Mouse (Mus musculus) urinary bladder, postnatal 4 days (tissue): ENCODE results near the gene Ccnt2.

Experiments used
- DNase-seq, 2 experiments: peaks; one replicate each; pipeline ENCODE4 v3.0.0; 2021 to 2022; ENCODE audit warnings: low spot score in 2 of 2

The Ccnt2 gene

GRCm38 (mm10) chr1:127793459-127793858 lies 19.5 kb downstream of the Ccnt2 start:
- DNase-seq = no peak

GRCm38 (mm10) chr1:127795087-127795769 lies 21.3 kb downstream of the Ccnt2 start:
- DNase-seq = no peak

DNA sequence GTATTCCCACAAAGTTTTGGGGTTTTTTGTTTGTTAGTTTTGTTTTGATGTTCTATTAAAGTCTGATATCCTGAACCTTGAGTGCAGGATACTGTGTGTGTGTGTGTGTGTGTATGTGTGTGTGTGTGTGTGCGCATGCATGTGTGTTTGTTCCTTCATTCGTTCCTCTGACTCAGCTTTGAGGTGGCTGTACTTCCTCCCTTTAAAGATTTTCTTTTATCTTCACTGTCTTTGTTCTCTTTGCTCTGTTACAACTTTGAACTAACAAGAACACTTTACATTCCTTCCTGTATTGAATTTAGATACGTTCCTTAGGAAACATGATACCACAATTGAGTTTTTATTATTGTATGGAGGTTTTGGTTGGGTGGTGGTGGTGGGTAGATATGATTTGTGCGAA lies 22.4 kb downstream of the Ccnt2 start:
- no peak for DNase-seq

DNA sequence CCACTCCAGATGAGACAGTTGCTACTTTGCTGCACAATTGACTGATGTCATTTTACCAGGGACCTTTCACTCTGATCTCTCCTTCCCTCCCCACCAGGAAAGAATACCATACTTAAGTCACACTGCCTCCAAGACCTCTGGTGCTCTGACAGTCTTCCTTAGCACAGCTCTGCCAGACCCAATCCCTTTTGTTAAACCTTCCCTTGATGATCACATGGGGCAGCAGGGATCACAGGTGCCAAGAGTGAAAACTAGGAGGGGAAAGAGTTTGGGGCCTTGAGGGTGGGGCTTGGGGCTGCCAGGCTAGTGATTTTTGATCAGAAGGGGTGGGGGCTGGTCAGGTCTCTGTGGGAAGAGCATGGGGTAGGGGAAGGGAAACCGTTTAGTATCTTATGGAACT lies 22.8 kb downstream of the Ccnt2 start:
- no peak for DNase-seq

DNA sequence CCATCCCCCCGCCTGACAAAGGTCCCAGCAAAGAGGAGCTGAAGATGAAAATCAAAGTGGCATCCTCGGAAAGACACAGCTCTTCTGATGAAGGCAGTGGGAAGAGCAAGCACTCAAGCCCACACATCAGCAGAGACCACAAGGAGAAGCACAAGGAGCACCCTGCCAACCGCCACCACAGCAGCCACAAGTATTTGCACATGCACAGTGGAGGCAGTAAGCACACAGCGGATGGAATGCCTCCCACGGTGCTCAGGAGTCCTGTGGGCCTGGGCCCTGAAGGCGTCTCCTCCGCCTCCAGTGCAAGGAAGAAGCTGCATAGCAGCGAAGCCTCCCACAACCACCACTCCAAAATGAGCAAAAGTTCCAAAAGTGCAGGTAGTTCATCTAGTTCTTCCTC lies 29.0 kb downstream of the Ccnt2 start:
- DNase-seq = no peak

DNA sequence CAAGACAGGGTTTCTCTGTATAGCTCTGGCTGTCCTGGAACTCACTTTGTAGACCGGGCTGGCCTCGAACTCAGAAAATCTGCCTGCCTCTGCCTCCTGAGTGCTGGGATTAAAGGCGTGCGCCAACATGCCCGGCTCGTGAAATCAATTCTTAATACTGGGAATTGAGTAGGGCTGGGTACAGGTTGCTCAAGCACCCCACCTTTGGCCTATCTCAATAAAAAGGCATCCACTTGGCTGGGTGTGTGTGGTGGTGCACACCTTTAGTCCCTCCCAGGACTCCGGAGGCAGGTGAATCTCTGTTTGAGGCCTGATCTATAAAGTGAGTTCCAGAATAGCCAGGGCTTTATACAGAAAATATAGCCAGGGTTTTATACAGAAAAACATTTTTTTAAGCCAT lies 34.7 kb downstream of the Ccnt2 start:
- no peak for DNase-seq

GRCm38 (mm10) chr1:127812929-127813328 lies 39.0 kb downstream of the Ccnt2 start:
- no peak for DNase-seq

DNA sequence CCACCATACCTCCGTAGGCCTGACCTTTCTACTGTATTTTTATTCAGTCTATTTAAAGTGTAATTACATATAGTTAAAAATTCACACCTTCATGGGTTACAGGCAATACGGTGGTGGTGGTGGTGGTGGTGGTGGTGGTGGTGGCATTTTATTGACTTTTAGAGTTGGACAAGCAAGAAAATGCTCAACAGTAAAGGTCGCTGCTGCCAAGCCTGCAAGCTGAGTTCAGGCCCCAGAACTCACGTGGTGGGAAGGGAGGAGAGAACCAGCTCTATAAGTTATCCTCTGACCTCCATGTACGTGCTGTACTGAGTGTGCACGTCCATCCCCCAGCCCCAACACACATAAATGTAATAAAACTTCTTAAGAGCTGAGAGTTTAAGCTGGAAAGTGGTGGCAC lies 42.4 kb downstream of the Ccnt2 start:
- no peak for DNase-seq

GRCm38 (mm10) chr1:127827325-127827724 lies 53.4 kb downstream of the Ccnt2 start:
- DNase-seq = no peak

DNA sequence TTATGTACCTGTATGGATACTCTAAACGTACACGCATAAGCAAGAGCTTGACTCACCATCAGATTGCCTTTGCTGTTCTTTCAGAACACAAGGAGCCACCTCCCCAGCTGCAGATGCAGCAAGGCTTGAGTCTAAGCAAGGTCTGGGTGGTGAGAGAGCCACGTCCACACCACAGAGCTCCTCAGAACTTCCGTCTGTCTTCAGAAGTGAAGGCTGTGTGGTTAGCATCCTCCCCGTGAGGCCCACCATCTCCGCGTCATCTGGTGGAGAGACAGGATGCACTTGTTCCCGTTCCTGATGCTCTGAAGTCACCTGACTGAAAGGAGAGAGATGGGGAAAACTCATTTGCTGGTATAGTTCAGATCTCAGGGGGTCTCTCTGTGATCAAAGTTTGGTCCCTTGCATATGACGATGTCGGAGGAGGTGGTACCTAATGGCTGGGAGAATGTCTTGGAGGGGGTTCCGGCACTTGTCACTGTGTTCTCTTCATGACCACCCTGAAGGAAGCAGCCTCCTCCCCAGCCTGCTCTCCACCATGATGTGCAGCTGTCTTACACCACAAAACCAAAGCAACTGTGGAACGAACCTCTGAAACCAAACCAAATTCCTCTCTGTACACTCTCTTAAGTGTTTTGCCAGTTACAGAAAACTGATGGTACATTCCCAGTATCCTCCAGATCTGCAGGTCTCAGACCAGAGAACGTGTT lies 56.4 kb downstream of the Ccnt2 start:
- no peak for DNase-seq

GRCm38 (mm10) chr1:127833714-127834113 lies 59.8 kb downstream of the Ccnt2 start:
- DNase-seq = no peak

DNA sequence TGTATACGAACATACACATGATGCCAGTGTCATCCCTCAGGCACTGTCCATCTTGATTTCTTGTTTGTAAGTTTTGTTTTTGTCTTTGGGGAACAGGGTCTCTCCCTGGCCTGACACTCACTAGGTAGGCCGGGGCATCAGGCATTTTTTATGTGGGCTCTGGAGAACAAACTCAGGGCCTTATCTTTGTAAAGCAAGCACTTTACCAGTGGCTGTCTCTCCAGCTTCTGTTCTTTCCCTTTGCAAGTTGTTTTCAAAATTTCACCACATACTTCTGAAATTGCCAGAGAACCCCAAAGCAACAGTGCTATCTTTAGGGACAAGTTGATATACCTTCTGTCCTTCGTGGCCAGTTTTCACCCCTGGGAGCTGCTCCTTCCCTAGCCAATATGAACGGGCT lies 60.2 kb downstream of the Ccnt2 start:
- no peak for DNase-seq

- no peak for DNase-seq
These were observed 62.7 kb downstream of the Ccnt2 start for GRCm38 (mm10) chr1:127836619-127837018.

DNA sequence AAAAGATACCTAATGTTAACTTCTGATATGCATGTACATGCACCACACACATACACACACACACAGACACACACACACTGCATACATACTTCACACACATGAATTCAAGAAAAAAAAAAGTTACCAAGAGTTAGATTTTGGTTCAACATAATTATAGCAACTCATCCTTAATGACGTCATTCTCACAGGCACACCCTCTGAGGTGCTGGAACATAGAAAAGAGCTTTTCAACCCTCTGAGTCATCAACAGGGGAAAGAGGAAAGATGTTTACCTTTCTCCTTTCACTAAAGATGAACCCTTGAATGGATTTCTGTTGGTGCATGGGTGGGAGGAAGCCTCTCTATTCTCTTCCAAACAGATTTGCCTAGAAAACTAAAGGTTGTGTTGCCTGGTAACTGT lies 64.6 kb downstream of the Ccnt2 start:
- DNase-seq = no peak

GRCm38 (mm10) chr1:127845472-127845871 lies 71.5 kb downstream of the Ccnt2 start:
- DNase-seq = no peak

DNA sequence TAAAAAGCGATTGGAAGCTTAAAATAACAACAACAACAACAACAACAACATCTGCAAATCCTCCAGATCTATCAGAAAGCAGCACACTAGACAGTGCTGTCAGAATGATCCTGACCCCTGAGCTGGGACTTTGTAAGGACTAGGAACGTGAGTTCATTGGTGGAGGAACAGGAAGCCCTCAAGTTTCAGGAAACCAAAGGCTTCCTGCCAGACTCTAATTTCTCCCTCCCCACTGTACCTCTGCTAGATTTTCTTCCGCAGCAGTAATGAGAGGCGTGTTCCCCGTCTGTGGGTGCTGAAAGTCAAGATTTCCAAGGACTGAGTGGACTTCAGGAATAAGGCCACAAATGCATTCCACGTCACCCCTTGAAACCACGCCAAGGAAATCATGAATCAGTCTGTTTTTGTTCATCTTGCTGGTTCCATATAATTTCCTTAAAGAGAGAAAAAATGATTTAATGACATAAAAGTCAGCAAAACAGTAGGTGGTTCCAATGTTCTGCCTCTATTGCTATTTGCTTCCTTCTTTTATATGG lies 76.2 kb downstream of the Ccnt2 start:
- DNase-seq = no peak

DNA sequence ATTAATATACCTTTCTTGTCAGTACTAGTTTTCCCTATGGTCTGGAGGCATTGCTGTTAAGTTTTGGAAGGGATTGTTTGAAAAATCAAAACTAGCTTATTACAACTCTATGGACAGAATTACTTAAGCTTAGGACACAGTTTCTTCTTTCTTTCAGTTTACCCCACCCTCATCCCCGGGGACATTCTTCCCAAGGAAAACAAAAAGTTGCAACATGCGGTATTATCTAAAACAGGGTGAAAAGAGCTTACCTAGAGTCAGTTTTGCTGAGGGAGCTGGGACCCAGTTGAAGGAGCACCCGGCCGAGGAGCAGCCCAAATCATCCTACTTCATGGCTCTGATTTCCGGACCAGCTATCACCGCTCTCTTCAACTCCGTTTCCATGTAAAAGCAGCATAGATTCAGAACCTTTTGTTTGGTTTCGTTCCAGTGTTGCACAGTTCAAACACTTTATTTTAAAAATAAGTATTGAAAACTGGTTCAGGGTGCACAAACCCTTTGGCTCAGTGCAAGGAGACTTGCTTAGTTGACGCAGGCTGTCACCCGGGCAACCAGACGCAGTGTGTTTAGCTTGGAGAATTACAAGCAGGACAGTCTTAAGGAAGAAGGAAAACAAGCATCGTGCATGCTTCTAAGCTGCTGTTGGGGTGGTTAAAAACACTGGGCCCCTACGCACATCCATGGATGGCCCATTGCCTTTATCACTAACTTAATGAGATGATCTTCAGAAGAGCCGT lies 80.7 kb downstream of the Ccnt2 start, which contains the start of gene Map3k19:
TSS of gene Map3k19 (minus strand) at position 546 of the 737 bp plus-strand sequence.
- DNase-seq = no peak
